Mouse (Mus musculus) liver, adult 2 months (tissue): ENCODE data around the gene Psmb5.

ENCODE experiments used
- CTCF ChIP-seq: fragments of 200-500 bp; IDR thresholded peaks from 2 replicates; pipeline ENCODE4 v1.5.1; 2011; ENCODE audit warnings: low read depth, low read length, control low read depth
- POLR2A ChIP-seq: fragments of 200-500 bp; IDR thresholded peaks from 2 replicates; pipeline ENCODE4 v1.6.1; 2011; ENCODE audit warnings: low read length, control low read depth; ENCODE audit not compliant: insufficient read depth; ENCODE audit errors: extremely low read depth

DNA sequence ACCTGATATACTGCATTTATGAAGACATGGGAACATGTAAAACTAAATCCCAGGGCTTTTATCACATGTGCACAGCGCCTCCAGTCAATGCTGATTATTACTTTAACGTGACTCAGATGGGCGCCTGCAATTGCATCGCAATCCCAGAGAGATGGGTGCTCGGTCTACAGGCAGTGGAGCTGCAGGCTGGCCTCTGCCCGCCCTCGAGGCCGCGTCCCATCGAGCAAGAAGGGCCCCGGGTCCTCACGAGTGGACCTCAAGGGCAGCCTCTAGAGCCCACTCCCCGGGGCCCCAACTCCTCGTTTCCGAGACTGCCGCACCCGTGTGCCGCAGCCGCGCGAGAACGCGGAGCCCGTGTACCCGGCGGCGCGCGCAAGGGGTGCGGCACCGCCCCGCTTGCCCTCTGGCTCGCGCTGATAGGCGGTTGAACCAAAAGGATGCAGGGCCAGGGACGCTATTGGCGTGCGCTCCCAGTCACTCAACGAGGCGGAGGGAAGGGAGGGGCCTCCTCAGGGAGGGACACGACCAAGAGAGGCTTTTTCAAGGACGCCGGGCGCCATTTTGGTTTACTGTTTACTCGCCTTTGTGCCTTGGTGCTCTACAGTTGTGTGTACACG lies 14.7 kb downstream of the Psmb5 start:
- TF ChIP-seq POLR2A (0 out of 2 replicates have a peak, but pooled peaks have one; percentile 29), CTCF (no peak)
